Mouse (Mus musculus) R1 (cell line): ENCODE measurements around the gene Kif13a.
A peak's percentile ranks its signal among the peaks of the same experiment; 100 is the strongest.

Experiments
- DNase-seq: peaks from one replicate; pipeline ENCODE4 v3.0.0-alpha.2; 2018; ENCODE audit warnings: low read depth, low spot score

The Kif13a gene

DNA sequence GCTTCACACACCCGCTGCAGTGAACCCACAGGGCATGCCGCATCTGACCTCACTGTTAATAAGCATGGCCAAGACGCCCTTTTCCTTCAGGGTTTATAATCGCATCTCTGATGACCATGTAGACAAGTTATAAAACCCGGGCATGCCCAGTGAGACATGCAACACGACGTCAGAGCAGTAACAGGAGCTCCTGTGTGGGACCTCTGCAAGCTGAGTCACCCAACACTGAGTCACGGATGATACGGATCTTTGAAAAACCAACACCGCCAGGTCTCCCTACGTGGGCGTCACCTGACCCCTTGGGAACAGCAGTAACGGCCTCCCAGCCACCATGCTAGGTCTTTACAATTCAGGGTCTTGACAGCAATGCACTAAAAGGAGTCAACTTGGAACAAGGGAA, 89.0 kb downstream of the Kif13a start:
- no peak for DNase-seq

DNA sequence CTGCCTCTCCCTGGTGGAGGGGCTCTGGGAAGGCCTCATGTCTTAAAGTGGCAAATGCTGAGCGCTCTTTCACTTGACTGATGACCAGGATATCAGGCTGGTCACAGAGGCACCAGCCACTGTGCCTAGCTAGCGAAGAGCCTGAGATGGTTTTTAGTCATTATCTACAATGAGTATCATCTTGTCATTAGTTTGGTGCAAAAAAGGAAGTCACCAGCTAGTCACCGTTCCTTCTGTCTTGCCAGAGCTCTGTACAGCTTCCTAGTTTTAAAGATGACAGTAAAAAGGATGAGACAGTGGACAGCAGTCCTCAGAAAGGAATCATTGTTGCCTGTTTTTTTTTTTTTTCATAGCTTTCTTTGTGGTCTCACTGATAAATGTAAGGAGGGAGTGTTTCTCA, 90.4 kb downstream of the Kif13a start:
- DNase-seq: no peak

DNA sequence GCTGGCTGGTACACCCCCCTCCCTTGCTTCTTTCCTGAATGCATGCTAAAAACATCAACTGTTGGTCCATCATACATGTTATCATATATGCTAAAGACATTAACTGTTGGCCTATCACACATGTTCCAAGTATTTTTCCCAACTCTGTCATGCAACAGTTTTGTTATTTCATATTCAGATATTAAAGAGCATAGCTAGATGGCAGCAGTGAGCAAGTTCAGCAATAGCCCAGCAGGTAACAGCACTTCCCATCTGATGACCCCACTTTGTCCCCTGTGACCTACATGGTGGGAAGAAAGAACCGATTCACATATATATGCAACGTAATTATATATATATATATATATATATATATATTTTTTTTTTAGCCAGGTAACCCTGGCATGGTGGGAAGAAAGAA, 91.1 kb downstream of the Kif13a start:
- peak; percentile 39 for DNase-seq

- no peak for DNase-seq
These were observed 94.3 kb downstream of the Kif13a start for GRCm38 (mm10) chr13:46835351-46835750.

DNA sequence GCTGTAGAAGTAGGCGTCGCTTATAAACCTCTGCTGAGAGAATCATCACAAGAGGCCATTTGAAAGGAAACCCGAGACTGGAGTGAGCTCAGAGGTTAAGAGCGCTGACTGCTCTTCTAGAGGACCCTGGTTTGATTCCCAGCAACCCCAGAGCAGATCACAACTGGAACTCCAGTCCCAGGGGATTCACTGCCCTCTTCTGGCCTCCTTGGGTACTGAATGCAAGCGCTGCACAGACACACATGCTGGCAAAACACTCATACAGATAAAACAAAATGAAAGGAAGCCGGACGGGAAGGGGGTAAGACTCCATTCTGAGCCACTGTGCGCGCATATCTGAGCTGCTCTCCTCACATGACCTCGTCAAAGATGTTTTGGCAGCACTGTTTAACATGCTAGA, 94.9 kb downstream of the Kif13a start:
- DNase-seq: peak; percentile 58

DNA sequence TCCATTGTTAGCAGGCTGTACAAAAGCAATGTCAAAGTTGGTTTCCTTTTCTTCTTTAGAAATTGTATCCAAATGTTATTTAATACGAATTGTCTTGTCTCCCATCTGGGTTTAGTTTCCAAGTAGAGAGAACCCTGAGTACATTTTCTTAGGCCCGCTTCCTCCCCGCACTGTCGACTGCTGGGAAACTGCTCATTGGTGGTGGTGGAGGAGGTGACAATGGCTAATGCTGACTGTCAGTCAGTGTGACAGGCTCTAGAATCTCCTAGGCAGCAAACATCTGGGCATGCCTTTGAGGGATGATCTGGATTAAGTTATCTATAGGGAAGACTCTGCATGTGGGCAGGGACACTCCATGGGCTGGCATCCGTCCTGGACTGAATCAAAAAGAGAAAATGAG, 96.1 kb downstream of the Kif13a start:
- DNase-seq: no peak

DNA sequence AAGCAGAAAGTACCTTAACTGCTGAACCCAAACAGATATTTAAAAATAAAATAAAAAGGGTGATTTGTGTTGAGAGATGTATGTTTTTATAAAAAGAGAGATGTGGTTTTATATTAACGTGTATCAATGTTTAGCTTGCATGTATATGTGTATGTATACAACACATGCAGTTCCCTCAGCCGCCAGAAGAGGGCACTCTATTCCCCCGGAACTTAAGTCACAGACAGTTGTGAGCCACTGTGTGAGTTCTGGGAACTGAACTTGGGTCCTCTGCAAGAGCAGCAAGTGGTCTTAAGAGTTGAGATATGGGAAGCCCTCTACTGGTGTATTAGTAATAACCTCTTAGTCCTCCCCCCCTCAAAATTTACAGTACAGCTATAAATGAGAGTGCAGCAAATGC, 96.7 kb downstream of the Kif13a start:
- DNase-seq: peak; percentile 79

DNA sequence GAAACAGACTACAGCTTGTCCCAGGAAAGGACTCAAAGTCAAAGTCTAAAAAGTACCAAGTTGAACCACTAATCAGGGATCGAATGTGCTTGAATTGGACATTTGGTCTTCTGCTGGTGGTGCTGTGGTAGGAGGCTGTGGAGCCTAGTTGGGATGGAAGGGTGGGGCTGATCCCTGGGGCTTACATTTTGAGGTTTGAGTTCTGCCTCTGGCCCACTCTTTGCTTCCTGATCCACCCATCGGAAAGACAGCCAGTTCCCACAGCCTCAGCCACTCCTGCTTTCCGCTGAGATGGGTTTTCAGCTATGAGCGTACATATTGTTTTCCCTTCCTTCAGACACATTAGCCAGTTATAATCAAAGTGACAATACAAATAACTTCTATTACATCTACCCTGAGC, 106.4 kb downstream of the Kif13a start:
- DNase-seq: no peak

- no peak for DNase-seq
These were observed 107.5 kb downstream of the Kif13a start for GRCm38 (mm10) chr13:46822200-46822599.

- peak; percentile 55 for DNase-seq
These were observed 109.9 kb downstream of the Kif13a start for GRCm38 (mm10) chr13:46819729-46820223.

GRCm38 (mm10) chr13:46819202-46819728, 110.4 kb downstream of the Kif13a start:
- no peak for DNase-seq

DNA sequence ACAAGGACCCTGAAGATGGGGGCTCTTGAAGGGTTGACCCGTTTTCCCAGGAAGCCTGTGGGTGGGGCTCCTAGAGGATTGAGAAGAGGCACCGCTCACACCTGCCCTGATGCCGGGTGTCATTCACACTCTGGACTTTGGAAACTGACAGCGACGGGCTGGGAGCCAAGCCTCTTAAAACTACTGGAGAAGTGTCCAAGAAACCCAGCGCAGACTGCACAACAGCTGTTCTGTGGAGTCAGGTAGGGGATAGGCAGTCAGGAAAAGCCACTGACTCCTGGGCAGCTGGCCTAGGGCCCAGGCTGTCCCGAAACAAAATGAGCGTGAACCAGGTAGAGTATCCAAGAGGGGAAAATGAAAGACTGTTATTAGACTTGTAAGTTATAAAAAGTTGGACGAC, 111.3 kb downstream of the Kif13a start:
- no peak for DNase-seq

- DNase-seq: no peak
These were observed 117.0 kb downstream of the Kif13a start for GRCm38 (mm10) chr13:46812648-46813184.

DNA sequence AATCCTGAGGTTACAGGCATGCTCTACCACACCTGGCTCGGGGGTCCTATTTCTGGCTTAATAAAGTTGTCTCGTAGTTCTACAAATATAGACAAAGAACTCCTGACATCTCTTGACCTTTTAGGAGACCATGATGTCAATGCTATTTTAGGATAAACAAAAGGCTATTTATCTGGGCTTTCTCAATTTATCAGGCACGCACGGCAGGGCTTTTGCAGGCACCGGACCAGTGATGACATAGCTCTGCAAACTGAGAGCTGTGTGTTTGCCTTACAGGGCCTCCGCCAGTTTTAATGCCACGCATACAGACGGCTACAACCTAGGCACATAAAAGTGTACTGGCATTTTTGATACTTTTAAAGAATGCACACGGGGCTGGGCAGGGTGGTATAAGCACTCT, 118.0 kb downstream of the Kif13a start:
- no peak for DNase-seq

DNA sequence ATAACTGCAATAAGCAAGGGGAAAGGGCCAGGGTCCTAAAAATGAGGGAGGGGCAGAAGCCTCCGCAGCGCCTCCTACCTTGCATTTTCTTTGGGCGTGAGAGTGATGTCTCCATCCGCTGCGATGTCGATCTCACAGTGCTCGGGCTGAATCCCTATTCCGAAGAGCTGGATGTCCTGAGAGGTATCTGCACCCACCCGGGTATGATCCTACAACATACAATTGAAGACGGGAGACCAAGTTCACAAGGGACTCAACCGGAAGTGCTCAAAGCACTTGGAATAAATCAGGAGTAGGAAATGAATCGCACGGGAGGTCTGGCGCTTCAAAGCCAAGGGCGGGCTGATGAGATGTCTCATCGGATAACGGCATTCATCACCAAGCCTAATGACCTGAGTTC, 119.1 kb downstream of the Kif13a start:
- DNase-seq: peak; percentile 67

DNA sequence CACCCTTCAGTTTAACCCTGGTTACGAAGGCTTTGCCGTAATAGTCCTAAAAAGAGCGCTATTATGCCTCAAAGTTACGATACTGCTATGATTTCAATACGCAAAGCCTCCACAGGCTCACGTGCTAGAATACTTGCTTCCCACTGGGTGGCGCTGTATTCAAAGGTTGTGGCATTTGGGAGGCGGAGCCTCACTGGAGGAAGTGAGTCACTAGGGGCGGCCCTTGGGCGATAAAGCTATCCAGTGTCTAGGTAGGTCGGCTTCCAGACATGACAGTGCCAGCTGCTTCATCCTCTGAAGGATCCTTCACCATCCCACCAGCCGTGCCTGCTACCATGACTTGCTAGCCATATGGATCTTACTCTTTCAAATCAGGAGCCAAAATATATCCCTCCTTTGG, 119.6 kb downstream of the Kif13a start:
- DNase-seq: peak; percentile 98

- DNase-seq: no peak
These were observed 121.8 kb downstream of the Kif13a start for GRCm38 (mm10) chr13:46807901-46808300.

- no peak for DNase-seq
These were observed 128.5 kb downstream of the Kif13a start for GRCm38 (mm10) chr13:46801196-46801595.

DNA sequence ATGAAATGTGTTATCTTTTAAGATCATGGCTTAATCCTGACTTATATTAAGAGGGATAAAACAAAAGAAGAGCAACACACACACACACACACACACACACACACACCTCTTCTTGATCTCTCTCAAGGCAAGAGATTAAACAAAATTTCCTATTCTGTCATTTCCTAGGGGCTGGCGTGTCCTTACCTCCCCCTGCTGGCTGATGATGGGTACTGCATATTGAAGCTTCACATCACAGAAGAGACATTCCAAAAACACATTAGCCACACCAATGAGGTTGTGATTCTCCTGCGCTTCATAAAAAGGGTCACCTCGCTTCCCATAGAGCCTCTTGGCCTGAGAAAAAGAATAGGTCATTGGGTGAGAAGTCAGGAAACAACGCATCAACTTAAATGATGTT, 131.5 kb downstream of the Kif13a start:
- DNase-seq: peak; percentile 78

GRCm38 (mm10) chr13:46796381-46796780, 133.3 kb downstream of the Kif13a start:
- no peak for DNase-seq

DNA sequence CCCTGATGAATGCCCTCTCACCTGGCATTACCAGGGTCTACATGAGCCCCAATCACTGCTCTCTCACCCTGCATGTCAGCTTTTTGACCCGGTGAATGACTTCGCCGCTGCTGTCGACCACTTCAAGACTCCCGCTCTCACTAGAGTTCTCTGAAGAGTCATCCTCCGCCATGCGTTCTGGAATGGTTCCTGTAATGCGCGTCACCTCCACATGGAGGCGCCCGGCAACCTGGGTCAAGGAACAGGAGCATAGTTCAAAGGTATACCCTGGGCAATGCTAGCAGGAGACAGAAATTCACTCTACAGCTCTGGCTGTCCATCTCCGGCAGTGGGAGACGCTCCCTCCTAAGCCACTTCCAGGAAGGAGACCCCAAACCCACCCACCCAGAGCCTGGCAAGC, 135.8 kb downstream of the Kif13a start:
- DNase-seq: peak; percentile 82

DNA sequence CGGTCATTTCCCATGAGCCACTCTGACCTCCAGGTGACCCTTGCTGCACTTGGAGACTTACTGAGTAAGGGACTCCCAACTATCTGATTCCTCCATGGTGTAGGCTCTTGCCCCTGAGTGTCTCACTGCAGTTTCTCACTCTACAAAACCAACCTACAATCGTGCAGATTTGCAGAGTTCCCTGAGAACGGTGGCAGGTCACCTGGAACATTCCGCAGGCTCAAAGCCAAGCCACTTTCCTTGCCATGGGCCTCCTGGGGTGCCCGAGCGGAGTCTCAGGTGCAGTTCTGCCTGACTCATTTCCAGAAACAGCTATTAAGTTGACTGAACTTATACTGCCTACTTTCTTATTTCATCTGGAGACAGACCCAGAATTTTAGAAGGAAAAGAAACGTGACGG, 141.2 kb downstream of the Kif13a start:
- no peak for DNase-seq

DNA sequence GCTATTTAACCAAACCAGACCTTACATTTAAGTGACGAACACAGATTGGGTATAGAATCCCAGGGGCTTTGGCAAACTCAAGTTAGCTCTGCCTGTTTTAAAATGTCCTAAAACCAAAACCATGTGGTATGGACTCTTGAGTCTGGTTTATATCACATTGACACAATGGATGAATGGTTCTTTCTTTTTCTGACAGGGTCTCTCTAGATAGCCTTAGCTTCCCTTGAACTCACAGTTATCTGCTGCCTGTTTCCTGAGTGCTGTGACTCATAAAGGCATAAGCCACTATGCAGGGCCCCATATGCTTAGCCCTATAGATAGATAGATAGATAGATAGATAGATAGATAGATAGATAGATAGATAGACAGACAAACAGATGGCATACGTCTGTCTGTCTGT, 142.8 kb downstream of the Kif13a start:
- no peak for DNase-seq

GRCm38 (mm10) chr13:46786064-46786561, 143.6 kb downstream of the Kif13a start:
- no peak for DNase-seq
